Mouse (Mus musculus) cerebellum, adult 2 months (tissue): ENCODE measurements around the gene Smc6.

Experiments used
- CTCF ChIP-seq: fragments of 200-500 bp; IDR thresholded peaks from 2 replicates; pipeline ENCODE4 v1.5.1; 2011; ENCODE audit warnings: low read depth, mild to moderate bottlenecking, control low read depth, low read length, moderate library complexity, borderline replicate concordance; ENCODE audit not compliant: insufficient read depth
- POLR2A ChIP-seq: fragments of 200-500 bp; IDR thresholded peaks from 2 replicates; pipeline ENCODE4 v1.6.1; 2011; ENCODE audit warnings: low read length, control low read depth, borderline replicate concordance; ENCODE audit not compliant: insufficient read depth

DNA sequence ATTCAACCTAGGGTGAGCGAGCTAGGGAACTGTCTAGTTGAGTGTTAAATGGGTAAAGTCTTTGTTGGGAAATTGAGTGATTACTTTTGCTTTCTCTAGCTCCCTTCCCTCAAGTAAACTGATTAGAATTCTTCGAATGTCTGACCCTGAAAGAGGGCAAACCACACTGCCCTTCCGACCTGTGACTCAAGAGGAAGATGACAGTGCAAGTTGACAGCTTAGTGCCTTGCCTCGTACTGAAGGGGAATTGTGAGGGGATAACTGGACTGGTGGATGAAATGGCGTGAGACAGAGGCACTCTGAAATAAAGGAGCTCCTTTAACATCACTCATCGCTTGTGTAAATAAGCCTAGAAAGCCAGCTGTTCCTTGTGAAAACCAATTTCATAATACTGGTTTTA, 52.0 kb downstream of the Smc6 start:
- TF ChIP-seq POLR2A (no peak), CTCF (no peak)
